Mouse (Mus musculus): ENCODE measurements around the gene Gcnt2.

Gcnt2 gene

GRCm38 (mm10) chr13:40859652-40860399 is at the start of gene Gcnt2:
Gene Gcnt2, plus strand, starts transcription at chr13:40859754.
- peak; percentile 71 for DNase-seq (ENCODE audit: low read depth, low spot score)

GRCm38 (mm10) chr13:40820617-40821016 is 38.9 kb upstream of the Gcnt2 start:
- DNase-seq (ENCODE audit: low read depth, low spot score): peak; percentile 8

DNA sequence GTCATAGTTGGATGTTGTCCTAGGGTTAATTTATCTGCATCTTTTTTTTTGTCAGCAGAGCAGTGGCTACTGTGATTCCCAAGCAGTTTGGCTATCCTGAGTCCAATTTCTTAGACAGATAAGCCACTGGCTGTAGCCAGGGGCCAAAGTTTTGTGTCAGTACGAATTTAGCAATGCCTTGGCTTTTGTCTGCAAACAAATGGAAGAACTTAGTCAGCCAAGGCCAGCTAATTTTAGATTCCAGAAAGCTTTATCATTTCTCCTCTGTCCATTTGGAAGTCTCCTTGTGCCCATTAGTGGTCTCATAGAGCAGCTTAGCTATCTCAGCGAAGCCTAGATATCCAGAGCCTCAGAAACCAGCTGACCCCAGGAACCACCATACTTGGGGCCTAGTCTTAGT is 37.6 kb upstream of the Gcnt2 start:
- peak; percentile 5 for DNase-seq (ENCODE audit: low read depth, low spot score)

DNA sequence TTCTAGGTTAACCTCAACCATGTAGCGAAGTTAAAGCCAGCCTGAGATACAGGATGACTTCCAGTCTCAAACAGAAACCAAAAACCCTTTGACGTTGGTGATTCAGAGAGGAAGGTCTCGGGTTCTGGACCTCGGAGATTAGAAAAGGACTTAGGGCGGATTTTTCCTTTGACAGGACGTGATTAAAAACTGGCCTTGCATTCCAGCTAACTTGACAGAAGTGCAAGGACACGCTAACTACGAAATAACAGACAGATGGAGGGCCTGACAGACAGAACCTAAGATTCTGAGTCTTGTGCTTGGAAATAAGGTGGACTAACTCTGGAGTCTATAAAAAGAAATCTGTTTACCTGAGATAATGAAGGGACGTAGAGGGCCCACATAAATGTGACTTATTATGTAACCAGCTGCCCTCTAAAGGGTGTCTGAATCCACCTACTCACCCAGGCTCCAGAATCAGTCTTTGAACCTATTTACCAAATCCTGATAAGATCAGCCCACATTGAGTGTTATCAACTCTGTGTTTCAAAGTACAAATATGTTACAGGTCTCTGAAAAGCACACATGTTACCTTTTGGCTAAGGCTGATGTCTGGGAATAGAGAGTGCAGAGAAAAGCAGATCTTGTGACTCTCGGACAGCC is 18.3 kb upstream of the Gcnt2 start:
- DNase-seq (ENCODE audit: low read depth, low spot score): no peak

DNA sequence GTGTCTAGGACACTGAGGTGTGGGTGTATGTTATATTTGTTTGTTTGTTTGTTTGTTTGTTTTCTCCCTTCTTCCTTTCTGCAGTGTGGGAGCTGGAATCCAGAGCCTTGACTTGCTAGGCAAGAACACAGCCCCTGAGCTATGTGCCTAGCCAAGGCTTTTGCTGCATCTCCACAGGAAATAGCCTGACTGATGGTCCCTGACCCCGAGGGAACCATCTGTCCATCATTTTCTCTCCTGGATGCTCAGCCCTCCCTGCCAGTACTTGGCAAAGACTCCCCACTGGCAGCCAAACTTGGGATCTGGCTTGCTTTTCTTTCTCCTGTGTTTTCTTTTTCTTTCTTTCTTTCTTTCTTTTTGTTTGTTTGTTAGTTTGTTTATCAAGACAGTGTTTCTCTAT is 17.4 kb upstream of the Gcnt2 start:
- DNase-seq (ENCODE audit: low read depth, low spot score): no peak

- peak; percentile 90 for DNase-seq (ENCODE audit: low read depth, low spot score)
Observed at GRCm38 (mm10) chr13:40843418-40844067, 16.0 kb upstream of the Gcnt2 start.

DNA sequence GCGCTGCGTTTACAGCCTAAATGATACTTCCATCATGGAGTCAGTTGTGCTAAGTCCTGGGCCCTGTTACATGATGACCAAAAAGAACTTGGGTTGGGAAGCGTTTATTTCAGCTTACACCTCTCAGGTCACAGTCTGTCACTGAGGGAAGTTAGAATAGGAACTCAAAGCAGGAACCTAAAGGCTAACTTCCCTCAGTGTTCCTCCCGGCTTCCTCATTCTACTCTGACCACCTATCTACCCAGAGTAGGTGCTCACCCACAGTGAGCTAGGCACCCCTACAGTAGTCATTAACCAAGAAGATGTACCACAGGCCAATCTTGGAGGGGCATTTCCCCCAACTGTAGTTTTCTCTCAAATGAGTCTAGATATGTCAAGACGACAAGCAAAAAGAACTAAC is 15.4 kb upstream of the Gcnt2 start:
- DNase-seq (ENCODE audit: low read depth, low spot score): no peak

GRCm38 (mm10) chr13:40845951-40846350 is 13.6 kb upstream of the Gcnt2 start:
- DNase-seq (ENCODE audit: low read depth, low spot score): no peak

GRCm38 (mm10) chr13:40846375-40846774 is 13.2 kb upstream of the Gcnt2 start:
- peak; percentile 25 for DNase-seq (ENCODE audit: low read depth, low spot score)

DNA sequence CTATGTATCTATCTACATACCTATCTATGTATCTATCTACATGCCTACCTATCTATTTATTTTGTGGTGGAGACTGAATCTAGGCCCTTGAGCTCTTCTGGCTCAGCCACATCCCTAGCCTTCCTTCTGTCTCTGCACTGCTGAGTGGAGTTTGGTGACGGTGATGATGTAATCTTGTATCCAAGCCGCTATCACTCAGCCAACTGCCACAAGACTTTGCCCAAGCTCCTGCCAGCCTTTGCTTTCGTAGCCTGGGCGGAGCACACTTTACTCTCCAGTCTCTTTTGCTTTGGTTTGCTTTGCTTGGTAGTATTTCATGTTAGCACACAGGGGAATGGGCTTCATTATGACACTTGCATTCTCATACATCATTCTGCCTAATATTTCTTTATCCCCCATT is 11.7 kb upstream of the Gcnt2 start:
- DNase-seq (ENCODE audit: low read depth, low spot score): no peak

- no peak for DNase-seq (ENCODE audit: low read depth, low spot score)
Observed at GRCm38 (mm10) chr13:40850686-40851085, 8.9 kb upstream of the Gcnt2 start.

DNA sequence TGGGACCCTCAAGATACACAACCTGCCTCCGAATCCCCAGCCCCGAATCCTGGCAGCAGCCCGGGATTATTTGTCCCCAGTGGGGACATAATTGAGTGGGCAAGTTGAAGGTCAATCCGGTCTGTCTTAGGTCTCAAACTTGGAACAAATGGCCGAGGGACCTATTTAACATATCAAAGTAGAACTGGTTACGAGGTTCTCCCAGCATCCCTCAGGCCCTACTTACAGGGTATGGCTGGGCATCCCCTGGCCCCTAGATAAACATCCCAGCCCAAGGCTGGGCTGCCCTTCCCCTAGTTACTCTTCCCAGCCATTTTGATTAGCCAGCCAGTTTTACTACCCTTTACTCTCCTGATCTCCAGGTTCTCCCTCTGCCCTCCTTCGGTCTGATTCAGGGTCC is 8.3 kb upstream of the Gcnt2 start:
- no peak for DNase-seq (ENCODE audit: low read depth, low spot score)

GRCm38 (mm10) chr13:40851961-40852360 is 7.6 kb upstream of the Gcnt2 start:
- no peak for DNase-seq (ENCODE audit: low read depth, low spot score)

- DNase-seq (ENCODE audit: low read depth, low spot score): no peak
Observed at GRCm38 (mm10) chr13:40852791-40853190, 6.8 kb upstream of the Gcnt2 start.

DNA sequence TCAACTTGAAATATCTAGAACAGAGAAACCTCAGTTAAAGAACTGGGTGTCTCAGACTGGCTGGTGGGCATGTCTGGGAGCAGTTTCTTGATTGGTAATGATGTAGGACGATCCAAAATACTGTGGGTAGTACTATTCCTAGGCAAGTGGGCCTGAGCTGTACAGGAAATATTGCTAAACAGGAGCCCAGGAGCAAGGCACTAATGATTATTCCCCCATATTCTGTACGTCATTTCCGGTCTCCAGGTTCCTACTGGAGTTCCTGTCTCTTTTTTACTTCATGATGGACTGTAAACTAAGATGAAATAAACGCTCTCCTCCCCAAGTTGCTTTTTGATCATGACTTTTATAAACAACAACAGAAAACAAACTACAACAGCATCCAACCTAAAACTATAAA is 5.7 kb upstream of the Gcnt2 start:
- no peak for DNase-seq (ENCODE audit: low read depth, low spot score)

DNA sequence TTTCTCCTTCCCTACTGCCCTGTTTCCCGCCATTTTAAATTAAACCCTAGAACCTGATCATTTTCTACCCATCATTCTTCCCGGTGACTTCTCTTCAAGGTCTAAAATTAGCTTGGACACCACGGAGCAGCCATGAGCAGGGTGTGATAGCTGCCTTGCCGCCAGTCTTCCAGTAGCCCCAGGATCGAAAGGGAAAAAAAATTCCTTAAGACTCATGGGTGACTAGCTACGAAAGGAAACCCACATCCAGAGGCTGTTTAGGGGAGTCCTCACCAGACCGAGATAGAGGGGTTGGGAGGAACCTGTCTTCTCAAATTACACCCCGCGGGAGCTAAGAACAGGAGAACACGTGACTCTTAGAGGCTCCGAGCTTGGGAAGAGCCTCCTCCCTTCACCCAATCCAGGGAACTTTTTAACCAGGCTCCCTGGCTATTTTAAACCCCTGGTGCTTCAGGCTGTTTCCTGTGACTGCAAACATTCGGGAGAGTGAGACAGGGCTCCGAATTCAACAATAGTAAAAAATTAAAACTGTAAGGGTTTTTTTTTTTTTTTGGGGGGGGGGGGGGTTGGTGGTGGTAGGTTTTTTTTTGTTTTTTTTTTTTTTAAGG is 5.0 kb upstream of the Gcnt2 start:
- DNase-seq (ENCODE audit: low read depth, low spot score): peak; percentile 87

- DNase-seq (ENCODE audit: low read depth, low spot score): no peak
Observed at GRCm38 (mm10) chr13:40855266-40855665, 4.3 kb upstream of the Gcnt2 start.

GRCm38 (mm10) chr13:40856786-40857185 is 2.8 kb upstream of the Gcnt2 start:
- DNase-seq (ENCODE audit: low read depth, low spot score): no peak

GRCm38 (mm10) chr13:40857281-40857818 is 2.2 kb upstream of the Gcnt2 start:
- DNase-seq (ENCODE audit: low read depth, low spot score): no peak

DNA sequence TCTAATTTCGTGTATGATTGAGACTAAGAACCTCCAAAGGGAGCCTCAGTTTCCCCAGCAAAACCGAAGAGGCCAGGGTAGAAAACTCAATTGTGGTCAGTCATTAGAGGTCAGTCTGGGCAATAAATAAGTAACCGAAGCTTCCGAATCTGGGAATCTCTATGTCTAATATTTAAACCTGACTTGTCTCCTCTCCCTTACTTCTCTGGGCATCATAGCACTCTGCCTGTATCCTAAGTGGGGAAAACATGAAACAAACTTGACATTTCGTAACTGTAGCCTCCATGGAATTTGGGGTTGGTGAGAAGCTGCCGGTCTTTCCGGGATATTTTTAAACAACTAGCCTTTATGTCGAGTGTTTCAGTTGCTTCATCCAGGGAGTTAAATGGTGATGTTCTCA is 329 bp upstream of the Gcnt2 start:
- no peak for DNase-seq (ENCODE audit: low read depth, low spot score)

DNA sequence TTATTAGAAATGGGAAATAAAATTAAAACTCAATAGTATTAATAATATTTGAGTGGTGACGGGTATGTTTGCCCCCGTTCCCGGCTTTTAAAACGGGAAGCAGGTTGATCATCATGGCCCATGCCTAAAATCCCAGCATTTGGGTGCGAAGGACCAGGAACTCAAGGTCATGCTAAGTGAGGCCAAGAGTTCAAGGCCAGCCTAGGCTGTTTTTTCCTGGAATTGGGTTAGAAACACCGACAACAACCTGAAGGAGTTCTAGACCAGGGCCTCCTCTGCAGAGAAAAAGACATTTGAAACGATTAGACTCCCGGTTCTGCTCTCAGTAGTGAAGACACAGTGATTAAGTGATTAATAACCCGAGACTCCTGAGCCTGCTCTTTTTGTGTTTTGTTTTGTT is 3.5 kb downstream of the Gcnt2 start:
- DNase-seq (ENCODE audit: low read depth, low spot score): no peak
